ENCODE assay signal across 13 mouse cellular contexts in the genomic region with DNA sequence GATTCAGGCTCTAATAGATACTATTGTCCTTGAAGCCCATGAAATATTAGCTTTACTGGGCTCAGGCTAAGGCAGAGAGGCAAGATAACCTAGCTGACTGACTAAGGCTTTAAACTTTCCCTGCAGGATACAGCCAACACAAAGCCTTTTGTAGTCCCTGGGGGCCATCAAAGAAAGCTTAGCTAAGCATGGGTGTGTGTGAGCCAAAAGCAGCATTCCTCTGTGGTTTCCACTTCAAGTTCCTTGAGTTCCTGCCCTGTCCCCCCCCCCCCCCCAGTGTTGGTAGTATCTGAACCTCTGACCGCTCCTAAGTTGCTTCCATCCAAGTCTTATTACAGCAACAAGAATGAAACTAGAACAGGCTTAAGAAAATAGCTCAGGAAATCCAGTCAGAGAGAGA. TPM values are rescaled to one million over a fixed set of nuclear protein-coding genes. Genes with fewer than 3 reads are reported as not detected.
DNase-seq lines count a peak whose midpoint lies in the region; TF ChIP-seq lines count a peak whose summit lies in the region.
"Had no signal": no experiment of that assay in that cellular context is flagged by ENCODE, and none has a peak within 500 bp of the region (broad histone marks: within the 10 kb centered on the region; RNA-seq: fewer than 3 reads in every experiment).

No protein-coding gene starts in this region.

- no peaks in the 10 kb centered on the region for H3K9me3 ChIP-seq in ES-E14 (ENCODE audit: control insufficient read depth, insufficient read depth, low read depth, low read length)
- H3K9me3 ChIP-seq: hindbrain, embryonic 13.5 days; liver, embryonic 13.5 days had no signal

- no peak overlapping the region for H3K4me3 ChIP-seq in ES-E14 (ENCODE audit: insufficient read depth in 1 of 2, low read depth in 1 of 2, low read length in 2 of 2, poor library complexity in 1 of 2, severe bottlenecking in 1 of 2)
- H3K4me3 ChIP-seq: erythroblast, embryonic 14.5 days; hindbrain, embryonic 13.5 days; liver, embryonic 13.5 days had no signal

- H3K27ac ChIP-seq in ES-E14 (ENCODE audit: insufficient read depth, low read depth, low read length, poor library complexity, severe bottlenecking), result no peak overlapping the region
- H3K27ac ChIP-seq: hindbrain, embryonic 13.5 days; liver, embryonic 13.5 days had no signal

- in situ Hi-C loops in ES-E14 (cut with MboI; ENCODE audit: low sequenced_read_pairs in 2 of 2, unreplicated experiment in 2 of 2), result no loop called here

- DNase-seq in kidney, adult 11 months, result peak; percentile 19
- DNase-seq in kidney, adult 18-20 months, result no peak
- peak; percentile 16 for DNase-seq in ES-E14 (ENCODE audit: low read depth, low spot score)
- DNase-seq in ZHBTc4 (ENCODE audit: low read depth, low spot score), result peak; percentile 69
- DNase-seq in heart, postnatal 10 days, result peak; percentile 40 to 42
- no peak for DNase-seq in right cerebral cortex, postnatal 36 days (ENCODE audit: low spot score in 2 of 2)
- DNase-seq in right cerebral cortex, postnatal 10 days (ENCODE audit: low spot score in 2 of 2), result no peak
- DNase-seq: cerebellum, adult 8-10 months; left cerebral cortex, postnatal 4 days; liver, embryonic 13.5 days; lung, postnatal 10 days had no signal

- intact Hi-C loops in heart, postnatal 10 days (cut with DNase I), result no loop called here

- H3K4me1 ChIP-seq in ES-E14 (ENCODE audit: control insufficient read depth in 2 of 2, insufficient read depth in 2 of 2, low read length in 2 of 2, poor library complexity in 1 of 2), result no peaks in the 10 kb centered on the region
- H3K4me1 ChIP-seq: hindbrain, embryonic 13.5 days; liver, embryonic 13.5 days had no signal

- no peak overlapping the region for H3K9ac ChIP-seq in ES-E14 (ENCODE audit: insufficient read depth, low read depth, low read length, poor library complexity, severe bottlenecking)
- H3K9ac ChIP-seq: hindbrain, embryonic 13.5 days; liver, embryonic 13.5 days had no signal

- no peaks in the 10 kb centered on the region for H3K36me3 ChIP-seq in ES-E14 (ENCODE audit: control insufficient read depth, insufficient read depth, low read length, poor library complexity, severe bottlenecking)
- H3K36me3 ChIP-seq: hindbrain, embryonic 13.5 days had no signal

TF ChIP-seq in ES-E14, 5 proteins besides CTCF, POLR2A, EP300 and RAD21:
- TF ChIP-seq ZNF384 (IDR thresholded peaks at IDR 0.05; ENCODE audit: low read depth, low read length) (no peak), MAFK (IDR thresholded peaks at IDR 0.05; ENCODE audit: insufficient read depth, low read depth, low read length) (no peak), HCFC1 (IDR thresholded peaks at IDR 0.05; ENCODE audit: borderline replicate concordance, insufficient read depth, low read length) (no peak), CHD2 (IDR thresholded peaks at IDR 0.05; ENCODE audit: low read depth, low read length) (no peak), ZC3H11A (IDR thresholded peaks at IDR 0.05; ENCODE audit: borderline replicate concordance, low read depth, low read length) (no peak)

RNA-seq across cellular contexts. Expression of a gene that starts 29.9 kb away (rescaled TPM):
- 74.8 and 109 TPM in 2 replicates for total RNA-seq in ES-E14 (2012; rRNA removed)
- 10 to 100 TPM; 70.1 to 77.5 TPM for total RNA-seq in heart, postnatal 10 days (2021)

RNA-seq across cellular contexts. Expression of a gene that starts 30.1 kb away (rescaled TPM):
- total RNA-seq in ES-E14 (2012; rRNA removed), result 60.7 and 105 TPM in 2 replicates
- 10 to 100 TPM; 16.6 to 16.7 TPM for total RNA-seq in heart, postnatal 10 days (2021)

RNA-seq across cellular contexts. Expression of a gene that starts 56.6 kb away (rescaled TPM):
- total RNA-seq in ES-E14 (2012; rRNA removed), result 0.11 and 0.22 TPM in 2 replicates
- 100 to 1,000 TPM; 274 to 314 TPM for total RNA-seq in heart, postnatal 10 days (2021)

Comparison
In these comparisons a context has a peak if more than half of its experiments do, and no peak if none do; other contexts are left out.
1. DNase-seq: peak in kidney, adult 11 months (single experiment), ES-E14 (single experiment), ZHBTc4 (single experiment) and heart, postnatal 10 days (2 of 2); none in kidney, adult 18-20 months (single experiment), right cerebral cortex, postnatal 36 days (0 of 2) and right cerebral cortex, postnatal 10 days (0 of 2).
2. RNA of a gene that starts 56.6 kb away (total RNA-seq): 274 to 314 TPM in heart, postnatal 10 days; 0.11 to 0.22 TPM in ES-E14; every median in the first group is over 100 times any median in the second.